Comparison of ENCODE assay signal across 17 mouse cellular contexts in genomic region chr2:167342876-167343275, GRCm38 (mm10). TPM values are rescaled to one million over a fixed set of nuclear protein-coding genes. Genes with fewer than 3 reads are reported as not detected.
DNase-seq lines count a peak whose midpoint lies in the region; ATAC-seq and TF ChIP-seq lines count a peak whose summit lies in the region.
"Had no signal": no experiment of that assay in that cellular context is flagged by ENCODE, and none has a peak within 500 bp of the region (broad histone marks: within the 10 kb centered on the region; RNA-seq: fewer than 3 reads in every experiment).

No protein-coding gene starts in this region.

- peak overlapping the region; percentile 19; the same call in 1 of the 2 replicates for H3K27ac ChIP-seq in forebrain, embryonic 13.5 days
- H3K27ac ChIP-seq in forebrain, embryonic 14.5 days (ENCODE audit: low read depth, low read length), result no peak overlapping the region
- H3K27ac ChIP-seq in kidney, embryonic 16.5 days (ENCODE audit: low read length), result 0 out of 2 replicates have a peak overlapping the region, but pooled peaks have one; percentile 4
- H3K27ac ChIP-seq in kidney, embryonic 15.5 days, result no peak overlapping the region

- no peaks in the 10 kb centered on the region for H3K36me3 ChIP-seq in forebrain, embryonic 13.5 days (ENCODE audit: poor library complexity, severe bottlenecking)
- no peaks in the 10 kb centered on the region for H3K36me3 ChIP-seq in forebrain, embryonic 14.5 days (ENCODE audit: control insufficient read depth, insufficient read depth, low read length)
- H3K36me3 ChIP-seq in kidney, embryonic 16.5 days (ENCODE audit: insufficient read depth, low read length), result no peaks in the 10 kb centered on the region
- no peaks in the 10 kb centered on the region for H3K36me3 ChIP-seq in kidney, embryonic 15.5 days
- peaks cover 21% of the 10 kb centered on the region for H3K36me3 ChIP-seq in E14TG2a.4 (ENCODE audit: insufficient read depth, low read length)
- H3K36me3 ChIP-seq: embryonic facial prominence, embryonic 12.5 days had no signal

- H3K9ac ChIP-seq in forebrain, embryonic 13.5 days, result peak overlapping the region; percentile 10; the same call in 1 of the 2 replicates
- H3K9ac ChIP-seq in forebrain, embryonic 14.5 days (ENCODE audit: low read length), result no peak overlapping the region
- H3K9ac ChIP-seq in kidney, embryonic 16.5 days (replicated peaks; ENCODE audit: low read length), result no peak overlapping the region
- no peak overlapping the region for H3K9ac ChIP-seq in kidney, embryonic 15.5 days
- H3K9ac ChIP-seq: embryonic facial prominence, embryonic 12.5 days had no signal

- H3K27me3 ChIP-seq in forebrain, embryonic 13.5 days, result no peaks in the 10 kb centered on the region
- H3K27me3 ChIP-seq in forebrain, embryonic 14.5 days (replicated peaks; ENCODE audit: control insufficient read depth, insufficient read depth, low read length), result no peaks in the 10 kb centered on the region
- no peaks in the 10 kb centered on the region for H3K27me3 ChIP-seq in kidney, embryonic 16.5 days (ENCODE audit: insufficient read depth, low read length)
- H3K27me3 ChIP-seq in kidney, embryonic 15.5 days, result no peaks in the 10 kb centered on the region
- no peaks in the 10 kb centered on the region for H3K27me3 ChIP-seq in E14TG2a.4 (ENCODE audit: insufficient read depth, low read length)
- H3K27me3 ChIP-seq: embryonic facial prominence, embryonic 12.5 days had no signal

- 55% methylated on average over 6 of the region's 6 CpGs for WGBS in forebrain, embryonic 13.5 days
- 49% methylated on average over 6 of the region's 6 CpGs for WGBS in forebrain, embryonic 14.5 days
- WGBS in kidney, embryonic 16.5 days, result 47% methylated on average over 6 of the region's 6 CpGs
- WGBS in kidney, embryonic 15.5 days, result 44% methylated on average over 6 of the region's 6 CpGs

- TF ChIP-seq CTCF in E14TG2a.4 (conservative IDR thresholded peaks at IDR 0.05; ENCODE audit: low read length), result no peak

- no peak for DNase-seq in forebrain, embryonic 14.5 days (ENCODE audit: low spot score)
- DNase-seq in ZHBTc4 (ENCODE audit: low read depth, low spot score), result peak; percentile 70
- no peak for DNase-seq in retina, embryonic 14.5 days (ENCODE audit: low spot score)
- no peak for DNase-seq in thymus, postnatal 36 days
- DNase-seq: B cell, adult 2 months; gastrocnemius, postnatal 36 days; kidney, adult 18-20 months; kidney, postnatal 36 days; layer of hippocampus, adult 9-11 months; lung, postnatal 10 days; right cerebral cortex, postnatal 4 days; thymus, postnatal 25 days had no signal

- no peak for ATAC-seq in forebrain, embryonic 13.5 days
- ATAC-seq in forebrain, embryonic 14.5 days, result no peak
- no peak for ATAC-seq in kidney, embryonic 16.5 days (ENCODE audit: low FRiP score, low TSS enrichment)
- ATAC-seq in kidney, embryonic 15.5 days (replicated peaks; ENCODE audit: low FRiP score), result no peak

- no peak overlapping the region for H3K4me2 ChIP-seq in forebrain, embryonic 13.5 days
- H3K4me2 ChIP-seq in forebrain, embryonic 14.5 days (ENCODE audit: low read length), result no peak overlapping the region
- H3K4me2 ChIP-seq in kidney, embryonic 16.5 days (replicated peaks; ENCODE audit: low read depth, low read length), result no peak overlapping the region
- no peak overlapping the region for H3K4me2 ChIP-seq in kidney, embryonic 15.5 days
- H3K4me2 ChIP-seq: embryonic facial prominence, embryonic 12.5 days had no signal

- no peak overlapping the region for H3K4me3 ChIP-seq in forebrain, embryonic 13.5 days
- H3K4me3 ChIP-seq in forebrain, embryonic 14.5 days (ENCODE audit: low read depth, low read length), result no peak overlapping the region
- H3K4me3 ChIP-seq in kidney, embryonic 16.5 days (ENCODE audit: low read length), result no peak overlapping the region
- no peak overlapping the region for H3K4me3 ChIP-seq in kidney, embryonic 15.5 days (replicated peaks)
- H3K4me3 ChIP-seq in E14TG2a.4 (replicated peaks; ENCODE audit: low read length), result 0 out of 2 replicates have a peak overlapping the region, but pooled peaks have one; percentile 0
- H3K4me3 ChIP-seq: embryonic facial prominence, embryonic 12.5 days had no signal

- no peaks in the 10 kb centered on the region for H3K9me3 ChIP-seq in forebrain, embryonic 13.5 days (replicated peaks)
- H3K9me3 ChIP-seq in forebrain, embryonic 14.5 days (replicated peaks; ENCODE audit: control insufficient read depth, low read length), result no peaks in the 10 kb centered on the region
- no peaks in the 10 kb centered on the region for H3K9me3 ChIP-seq in kidney, embryonic 16.5 days (ENCODE audit: low read length)
- no peaks in the 10 kb centered on the region for H3K9me3 ChIP-seq in kidney, embryonic 15.5 days (replicated peaks)
- H3K9me3 ChIP-seq in E14TG2a.4 (ENCODE audit: low read length), result no peaks in the 10 kb centered on the region
- H3K9me3 ChIP-seq: embryonic facial prominence, embryonic 12.5 days had no signal

- H3K4me1 ChIP-seq in forebrain, embryonic 13.5 days, result peaks cover 29% of the 10 kb centered on the region
- peaks cover 7% of the 10 kb centered on the region for H3K4me1 ChIP-seq in forebrain, embryonic 14.5 days (ENCODE audit: control insufficient read depth, insufficient read depth, low read length)
- H3K4me1 ChIP-seq in kidney, embryonic 16.5 days (ENCODE audit: insufficient read depth, low read length), result peaks cover 38% of the 10 kb centered on the region
- H3K4me1 ChIP-seq in kidney, embryonic 15.5 days, result peaks cover 50% of the 10 kb centered on the region
- peaks cover 89% of the 10 kb centered on the region for H3K4me1 ChIP-seq in E14TG2a.4 (replicated peaks; ENCODE audit: low read depth, low read length)

RNA-seq across cellular contexts. Expression of gene B4galt5, which starts 6.1 kb away (rescaled TPM):
- 9.1 and 9.2 TPM in 2 replicates for polyA plus RNA-seq in forebrain, embryonic 13.5 days (2015; fragmentation: Nextera tagmentation; extraction: Ambion mirVana)
- polyA plus RNA-seq in forebrain, embryonic 14.5 days (2014; fragmentation: Nextera tagmentation; extraction: Ambion mirVana), result 10.9 and 12.0 TPM in 2 replicates
- 8.9 and 9.4 TPM in 2 replicates for polyA plus RNA-seq in kidney, embryonic 16.5 days (2015; fragmentation: Nextera tagmentation; extraction: Ambion mirVana)
- 9.6 and 12.7 TPM in 2 replicates for polyA plus RNA-seq in kidney, embryonic 15.5 days (2015; fragmentation: Nextera tagmentation; extraction: Ambion mirVana)

Comparison
In these comparisons a context has a peak if more than half of its experiments do, and no peak if none do; other contexts are left out.
1. H3K27ac ChIP-seq: peak in forebrain, embryonic 13.5 days (single experiment) and kidney, embryonic 16.5 days (single experiment); none in forebrain, embryonic 14.5 days (single experiment) and kidney, embryonic 15.5 days (single experiment).